Mouse (Mus musculus) adrenal gland, adult 10 weeks (tissue): ENCODE measurements around the gene Gm44805. TPM values are rescaled to one million over a fixed set of nuclear protein-coding genes. Genes with fewer than 3 reads are reported as not detected.

Experiments used
- polyA plus RNA-seq: library from polyadenylated mRNA; stranded (reverse); fragments of 350-450 nt; fragmentation: Illumina TruSeq; extraction: RNeasy Lipid Tissue Mini Kit (QIAGEN cat#74804); gene quantifications from one replicate; pipeline ENCODE4 v1.2.3, GENCODE M21; 2014; ENCODE audit warnings: low read depth, low replicate concordance

Gm44805 gene
- not detected for polyA plus RNA-seq

DNA sequence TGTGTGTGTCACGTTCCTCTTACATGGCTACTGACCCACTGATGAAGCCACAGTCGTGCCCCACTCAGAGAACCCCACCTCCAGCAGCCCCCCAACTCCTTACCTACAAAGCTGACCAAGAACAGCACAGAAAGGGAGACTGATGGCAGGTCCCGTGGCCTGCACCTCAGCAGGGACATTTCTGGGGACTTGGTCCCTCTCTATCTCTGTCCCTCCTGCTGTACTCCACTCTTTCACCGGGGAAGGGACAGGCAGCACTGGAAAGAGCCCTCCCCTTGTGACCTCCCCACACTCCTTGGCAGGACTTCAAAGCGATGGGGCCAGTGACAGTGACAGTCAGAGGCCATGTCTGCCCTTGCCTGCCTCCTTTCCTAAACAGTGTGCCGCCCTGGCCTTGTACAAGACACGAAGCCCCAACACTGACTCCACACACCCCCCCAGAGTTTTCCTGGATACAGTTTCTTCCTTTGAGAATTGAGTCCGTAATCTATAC is at the start of gene Gm44805, which contains the start of gene Apoc4:
Gene Gm44805, minus strand, starts transcription at position 222 of the 493 bp plus-strand sequence.
Gene Apoc4, minus strand, starts transcription at position 278 of the 493 bp plus-strand sequence.

GRCm38 (mm10) chr7:19715239-19716054 is 34.2 kb upstream of the Gm44805 start, which contains the start of gene Tomm40:
Tomm40 (minus strand) TSS chr7:19715438.

GRCm38 (mm10) chr7:19698907-19699826 is 17.9 kb upstream of the Gm44805 start, which contains the start of gene Apoe:
Apoe (minus strand) TSS chr7:19699188.

DNA sequence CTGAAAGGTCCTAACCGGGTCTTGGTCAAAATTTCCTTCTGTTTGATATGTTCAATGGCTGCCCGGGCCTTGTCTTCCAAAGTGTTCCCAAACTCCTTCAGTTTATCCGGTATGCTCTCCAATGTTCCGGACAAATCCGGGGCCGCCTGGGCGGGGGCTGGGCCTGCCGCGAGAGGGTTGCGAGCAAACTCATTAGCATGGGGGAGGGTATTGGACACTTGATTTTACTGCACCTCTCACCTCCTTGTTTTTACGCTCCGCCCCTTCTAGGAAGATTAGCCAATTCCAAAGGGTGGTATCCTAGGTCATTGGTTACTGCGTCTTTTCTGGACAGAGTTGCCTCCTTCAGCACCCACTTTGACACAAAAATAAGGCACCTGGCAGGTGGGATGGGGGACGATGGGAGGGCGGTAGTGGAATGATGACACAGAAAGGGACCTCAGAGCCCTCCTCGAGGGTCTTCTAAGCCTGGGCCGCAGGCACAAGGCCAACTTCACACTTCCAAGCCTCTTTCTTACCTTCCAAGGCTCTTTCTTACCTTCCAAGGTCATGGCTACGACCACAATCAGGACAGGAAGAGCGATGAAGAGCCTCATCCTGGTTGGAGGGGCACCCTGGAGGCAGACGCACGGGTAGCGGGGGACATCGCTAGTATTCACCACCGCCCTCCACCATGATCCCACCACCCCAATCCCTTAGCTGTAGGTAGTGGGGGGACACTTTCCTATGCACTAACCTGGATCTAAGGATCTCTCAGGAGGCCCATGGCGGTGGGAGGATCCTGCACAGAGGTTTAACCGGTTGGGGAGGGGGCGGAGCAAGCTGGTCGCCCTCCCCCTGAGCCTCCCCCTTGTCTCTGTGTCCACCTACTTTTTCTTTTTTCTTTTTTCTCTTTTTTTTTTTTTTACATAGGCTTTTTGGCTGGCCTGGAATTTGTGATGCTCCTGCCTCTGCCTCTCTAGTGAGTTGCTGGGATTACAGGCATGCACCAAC is 10.9 kb upstream of the Gm44805 start, which contains the start of gene Apoc1:
Gene Apoc1, minus strand, starts transcription at position 788 of the 993 bp plus-strand sequence.

GRCm38 (mm10) chr7:19677872-19678271 is 3.4 kb downstream of the Gm44805 start, which contains the start of gene Apoc2:
Apoc2 (minus strand) TSS chr7:19677941.

DNA sequence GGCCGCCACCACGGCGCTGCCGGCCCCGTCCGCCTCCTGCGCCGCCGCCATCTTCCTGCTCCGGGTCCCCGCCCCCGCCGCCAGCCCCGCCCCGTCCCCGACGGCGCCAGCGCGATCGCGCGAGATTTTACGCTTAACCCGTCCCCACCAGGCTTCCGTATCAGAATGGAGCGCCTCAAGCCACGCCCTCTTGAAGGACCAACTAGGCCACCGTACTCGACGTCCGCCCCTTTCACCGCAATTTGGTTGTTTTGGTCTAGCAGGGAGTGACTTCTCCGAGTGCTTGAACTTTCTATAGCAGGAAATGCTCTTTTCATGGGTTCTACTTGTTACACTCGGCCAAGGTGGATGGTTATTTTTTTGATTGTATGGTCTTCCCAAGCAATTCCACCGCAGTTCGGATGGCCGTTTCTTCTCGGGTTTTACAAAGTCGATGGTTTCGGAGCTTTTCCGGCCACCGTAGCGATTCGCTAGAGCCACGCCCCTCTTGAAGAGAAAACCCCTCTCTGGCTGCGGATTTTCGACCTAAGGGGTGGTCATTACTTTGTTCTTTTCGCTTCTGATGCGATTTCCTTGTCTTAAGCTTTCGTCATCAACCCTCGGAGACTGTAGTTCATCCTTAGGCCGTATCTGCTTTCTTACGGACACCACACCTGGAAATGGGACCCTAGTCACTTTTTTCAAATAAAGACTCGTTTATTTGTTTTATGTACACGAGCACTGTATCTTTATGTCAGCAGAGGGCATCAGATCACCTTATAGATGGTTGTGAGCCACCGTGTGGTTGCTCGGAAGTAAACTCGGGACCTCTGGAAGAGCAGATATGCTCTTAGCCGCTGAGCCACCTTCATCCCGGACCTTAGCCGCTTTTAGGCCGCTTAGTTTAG is 16.0 kb downstream of the Gm44805 start, which contains the start of gene Clptm1:
Gene Clptm1, minus strand, starts transcription at position 79 of the 887 bp plus-strand sequence.

DNA sequence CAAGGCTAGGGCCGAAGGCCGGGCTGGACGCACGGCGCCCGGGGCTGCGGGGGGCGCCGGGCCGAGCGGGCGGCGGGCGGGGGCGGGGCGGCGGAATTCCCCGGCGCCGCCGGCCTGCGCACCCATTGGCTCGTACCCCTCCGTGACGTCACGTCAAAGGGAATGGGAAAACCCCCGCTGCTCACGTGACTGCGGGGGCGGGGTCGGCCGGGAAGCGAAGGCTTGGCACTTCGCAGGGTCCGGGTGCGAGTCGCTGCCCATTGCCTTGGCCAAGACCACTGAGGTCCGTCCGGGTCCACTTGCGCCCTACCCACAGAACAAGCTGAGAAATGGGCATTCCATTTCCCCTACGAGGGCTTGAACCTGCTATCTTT is 51.9 kb downstream of the Gm44805 start, which contains the start of gene Relb:
Gene Relb, minus strand, starts transcription at position 78 of the 374 bp plus-strand sequence.

Other genes starting within 250 kb of the Gm44805 start
- gene Mark4, start 222.6 kb downstream of the Gm44805 start, polyA plus RNA-seq: 2.2 TPM
- gene Exoc3l2, start 218.1 kb downstream of the Gm44805 start, polyA plus RNA-seq: 1.2 TPM
- gene Bloc1s3, start 173.1 kb downstream of the Gm44805 start, polyA plus RNA-seq: 9.3 TPM
- gene Trappc6a, start 173.0 kb downstream of the Gm44805 start, polyA plus RNA-seq: not detected
- gene Nkpd1, start 163.6 kb downstream of the Gm44805 start, polyA plus RNA-seq: not detected
- 0.47 TPM for gene Ppp1r37, start 118.3 kb downstream of the Gm44805 start, polyA plus RNA-seq
- not detected for gene Zfp296, start 104.1 kb downstream of the Gm44805 start, polyA plus RNA-seq
- 17.8 TPM for gene Gemin7, start 103.8 kb downstream of the Gm44805 start, polyA plus RNA-seq
- 1.2 TPM for gene Clasrp, start 76.9 kb downstream of the Gm44805 start, polyA plus RNA-seq
- gene Relb, start 52.0 kb downstream of the Gm44805 start, polyA plus RNA-seq: 0.87 TPM
- gene Clptm1, start 16.4 kb downstream of the Gm44805 start, polyA plus RNA-seq: 30.7 TPM
- gene Apoc2, start 3.5 kb downstream of the Gm44805 start, polyA plus RNA-seq: not detected
- 2.9 TPM for gene Apoc4, start 56 bp upstream of the Gm44805 start, polyA plus RNA-seq
- 25.6 TPM for gene Apoc1, start 11.2 kb upstream of the Gm44805 start, polyA plus RNA-seq
- gene Apoe, start 17.8 kb upstream of the Gm44805 start, polyA plus RNA-seq: 11.9 TPM
- gene Tomm40, start 34.0 kb upstream of the Gm44805 start, polyA plus RNA-seq: 0.82 TPM
- gene Nectin2, start 69.1 kb upstream of the Gm44805 start, polyA plus RNA-seq: 6.1 TPM
- not detected for gene Bcam, start 89.6 kb upstream of the Gm44805 start, polyA plus RNA-seq
- gene Cblc, start 115.4 kb upstream of the Gm44805 start, polyA plus RNA-seq: not detected
- not detected for gene Bcl3, start 141.3 kb upstream of the Gm44805 start, polyA plus RNA-seq
- gene Gm19345, start 170.6 kb upstream of the Gm44805 start, polyA plus RNA-seq: not detected
- gene Ceacam16, start 179.9 kb upstream of the Gm44805 start, polyA plus RNA-seq: not detected
- gene Ceacam19, start 206.5 kb upstream of the Gm44805 start, polyA plus RNA-seq: not detected
- 41.5 TPM for gene Pvr, start 239.7 kb upstream of the Gm44805 start, polyA plus RNA-seq